Mouse (Mus musculus): ENCODE data around the gene Rapsn.

DNA sequence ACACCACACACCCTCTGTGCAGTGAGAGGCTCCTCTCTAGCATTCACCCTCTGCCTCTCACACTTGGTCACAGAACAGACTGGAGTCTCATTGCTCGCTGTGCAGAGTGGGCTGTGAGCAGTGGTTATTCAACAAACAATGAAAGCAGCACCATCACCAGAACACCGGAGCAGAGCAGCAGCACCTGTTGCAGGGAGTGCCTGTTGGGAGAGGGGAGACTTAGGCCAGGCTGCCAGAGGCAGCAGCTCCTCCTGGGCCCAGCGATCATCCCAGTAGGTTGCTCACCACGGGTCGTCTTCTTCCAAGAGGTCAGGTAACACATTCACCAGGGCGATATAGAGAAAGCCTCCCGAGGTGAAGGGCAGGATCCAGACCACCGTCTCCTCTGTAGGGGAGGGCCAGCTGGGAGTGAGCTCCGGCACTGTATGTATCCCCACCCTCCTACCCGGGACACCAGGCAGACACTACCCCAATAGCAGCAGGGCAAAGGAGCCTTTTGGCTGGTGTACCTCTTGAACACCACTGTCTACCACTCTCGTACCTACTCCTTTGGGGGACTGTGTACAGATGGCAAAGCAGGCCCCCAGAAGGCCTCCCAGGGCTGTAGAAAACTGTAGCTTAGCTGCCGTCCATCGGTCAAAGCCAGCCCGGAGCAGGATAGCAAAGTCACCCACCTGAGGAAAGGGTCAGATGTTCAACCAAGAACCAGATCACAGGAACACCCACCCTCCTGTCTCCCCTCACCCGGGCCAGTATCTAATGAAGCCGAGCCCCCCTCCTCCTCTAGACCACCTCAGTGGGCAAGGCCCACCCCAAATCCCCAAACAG is 27.6 kb downstream of the Rapsn start:
- TF ChIP-seq CTCF (IDR thresholded peaks at IDR 0.05 in 2 of 3, conservative IDR thresholded peaks at IDR 0.05 in 1 of 3; ENCODE audit: control insufficient read depth in 1 of 3, insufficient read depth in 1 of 3, low read depth in 2 of 3, low read length in 3 of 3, poor library complexity in 1 of 3, severe bottlenecking in 1 of 3) (no peak), USF2 (IDR thresholded peaks at IDR 0.05; ENCODE audit: borderline replicate concordance in 1 of 2, insufficient read depth in 1 of 2, low read depth in 1 of 2, low read length in 2 of 2) (no peak), POLR2A (IDR thresholded peaks at IDR 0.05; ENCODE audit: control insufficient read depth in 1 of 2, insufficient read depth in 1 of 2, low read depth in 1 of 2, low read length in 2 of 2, poor library complexity in 1 of 2) (no peak), MAFK (IDR thresholded peaks at IDR 0.05; ENCODE audit: borderline replicate concordance, low read depth, low read length) (no peak), MAZ (IDR thresholded peaks at IDR 0.05; ENCODE audit: low read depth, low read length) (no peak)

Data from MEL (cell line).